Mouse (Mus musculus): ENCODE data around the gene Setd1a. TPM values are rescaled to one million over a fixed set of nuclear protein-coding genes. Genes with fewer than 3 reads are reported as not detected.

Setd1a gene
- polyA plus RNA-seq, 1 experiment from 2014 or later, result 22.0 TPM

- Histone ChIP-seq H3K36me3 (replicated peaks; ENCODE audit: control insufficient read depth, insufficient read depth, low read depth, low read length) (no peaks in the 10 kb centered on the region), H3K9ac (replicated peaks; ENCODE audit: low read length) (no peak overlapping the region), H3K4me1 (ENCODE audit: control insufficient read depth, insufficient read depth, low read length) (no peaks in the 10 kb centered on the region), H3K4me3 (ENCODE audit: low read depth, low read length) (no peak overlapping the region), H3K27ac (replicated peaks; ENCODE audit: low read depth, low read length) (no peak overlapping the region), H3K27me3 (ENCODE audit: control insufficient read depth, insufficient read depth, low read length) (no peaks in the 10 kb centered on the region), H3K4me2 (ENCODE audit: low read depth, low read length) (no peak overlapping the region), H3K9me3 (replicated peaks; ENCODE audit: control insufficient read depth, low read length) (no peaks in the 10 kb centered on the region)
- ATAC-seq (replicated peaks; ENCODE audit: insufficient number of reproducible peaks, low FRiP score, low TSS enrichment, low read depth) (no peak), DNase-seq (ENCODE audit: low spot score) (no peak)
- WGBS, result 96% methylated on average over 5 of the region's 5 CpGs
Observed at GRCm38 (mm10) chr7:127817776-127818175, 41.3 kb downstream of the Setd1a start.

GRCm38 (mm10) chr7:127820836-127821509 is 44.5 kb downstream of the Setd1a start:
- H3K27me3 ChIP-seq (ENCODE audit: control insufficient read depth, insufficient read depth, low read length), result no peaks in the 10 kb centered on the region
- no peaks in the 10 kb centered on the region for H3K9me3 ChIP-seq (replicated peaks; ENCODE audit: control insufficient read depth, low read length)
- no peak overlapping the region for H3K27ac ChIP-seq (replicated peaks; ENCODE audit: low read depth, low read length)
- no peak overlapping the region for H3K9ac ChIP-seq (replicated peaks; ENCODE audit: low read length)
- H3K4me2 ChIP-seq (ENCODE audit: low read depth, low read length), result no peak overlapping the region
- H3K36me3 ChIP-seq (replicated peaks; ENCODE audit: control insufficient read depth, insufficient read depth, low read depth, low read length), result no peaks in the 10 kb centered on the region
- DNase-seq (ENCODE audit: low spot score), result no peak
- WGBS, result 56% methylated on average over 13 of the region's 13 CpGs
- no peak for ATAC-seq (replicated peaks; ENCODE audit: insufficient number of reproducible peaks, low FRiP score, low TSS enrichment, low read depth)
- no peak overlapping the region for H3K4me3 ChIP-seq (ENCODE audit: low read depth, low read length)
- no peaks in the 10 kb centered on the region for H3K4me1 ChIP-seq (ENCODE audit: control insufficient read depth, insufficient read depth, low read length)

- H3K27ac ChIP-seq (replicated peaks; ENCODE audit: low read depth, low read length), result no peak overlapping the region
- H3K4me2 ChIP-seq (ENCODE audit: low read depth, low read length), result no peak overlapping the region
- no peak overlapping the region for H3K4me3 ChIP-seq (ENCODE audit: low read depth, low read length)
- H3K4me1 ChIP-seq (ENCODE audit: control insufficient read depth, insufficient read depth, low read length), result no peaks in the 10 kb centered on the region
- H3K9me3 ChIP-seq (replicated peaks; ENCODE audit: control insufficient read depth, low read length), result no peaks in the 10 kb centered on the region
- no peaks in the 10 kb centered on the region for H3K36me3 ChIP-seq (replicated peaks; ENCODE audit: control insufficient read depth, insufficient read depth, low read depth, low read length)
- 94% methylated on average over 3 of the region's 3 CpGs for WGBS
- DNase-seq (ENCODE audit: low spot score) (no peak), ATAC-seq (replicated peaks; ENCODE audit: insufficient number of reproducible peaks, low FRiP score, low TSS enrichment, low read depth) (no peak)
- no peak overlapping the region for H3K9ac ChIP-seq (replicated peaks; ENCODE audit: low read length)
- no peaks in the 10 kb centered on the region for H3K27me3 ChIP-seq (ENCODE audit: control insufficient read depth, insufficient read depth, low read length)
Observed at GRCm38 (mm10) chr7:127822494-127822893, 46.0 kb downstream of the Setd1a start.

GRCm38 (mm10) chr7:127823236-127824171 is 47.0 kb downstream of the Setd1a start:
- Histone ChIP-seq H3K4me1 (ENCODE audit: control insufficient read depth, insufficient read depth, low read length) (no peaks in the 10 kb centered on the region), H3K9ac (replicated peaks; ENCODE audit: low read length) (peak overlapping the region; percentile 83), H3K27ac (replicated peaks; ENCODE audit: low read depth, low read length) (no peak overlapping the region), H3K4me2 (ENCODE audit: low read depth, low read length) (peak overlapping the region; percentile 82), H3K36me3 (replicated peaks; ENCODE audit: control insufficient read depth, insufficient read depth, low read depth, low read length) (no peaks in the 10 kb centered on the region), H3K4me3 (ENCODE audit: low read depth, low read length) (peak overlapping the region; percentile 73), H3K27me3 (ENCODE audit: control insufficient read depth, insufficient read depth, low read length) (no peaks in the 10 kb centered on the region), H3K9me3 (replicated peaks; ENCODE audit: control insufficient read depth, low read length) (no peaks in the 10 kb centered on the region)
- WGBS, result 66% methylated on average over 11 of the region's 11 CpGs
- ATAC-seq (replicated peaks; ENCODE audit: insufficient number of reproducible peaks, low FRiP score, low TSS enrichment, low read depth) (peak; percentile 10), DNase-seq (ENCODE audit: low spot score) (no peak)

GRCm38 (mm10) chr7:127824176-127824871 is 47.9 kb downstream of the Setd1a start, which contains the start of the genes Stx4a and Stx1b:
TSS of gene Stx4a (plus strand) at chr7:127824294.
TSS of gene Stx1b (minus strand) at chr7:127824549.
- 3% methylated on average over 32 of the region's 38 CpGs for WGBS
- peak within 1 kb of the TSS; percentile 35; the same call in 1 of the 2 replicates for H3K27ac ChIP-seq (replicated peaks; ENCODE audit: low read depth, low read length)
- no peaks in the 10 kb centered on the region for H3K27me3 ChIP-seq (ENCODE audit: control insufficient read depth, insufficient read depth, low read length)

GRCm38 (mm10) chr7:127835550-127835949 is 59.1 kb downstream of the Setd1a start:
- H3K27ac ChIP-seq (replicated peaks; ENCODE audit: low read depth, low read length), result no peak overlapping the region
- DNase-seq (ENCODE audit: low spot score), result no peak
- WGBS, result 73% methylated on average over 2 of the region's 2 CpGs

More at GRCm38 (mm10) chr7:127824176-127824871, 47.9 kb downstream of the Setd1a start, which contains the start of the genes Stx4a and Stx1b:
- Histone ChIP-seq H3K4me2 (ENCODE audit: low read depth, low read length) (peak within 1 kb of the TSS; percentile 82), H3K36me3 (replicated peaks; ENCODE audit: control insufficient read depth, insufficient read depth, low read depth, low read length) (no peaks in the 10 kb centered on the region), H3K4me3 (ENCODE audit: low read depth, low read length) (peak within 1 kb of the TSS; percentile 73), H3K9ac (replicated peaks; ENCODE audit: low read length) (peak within 1 kb of the TSS; percentile 83), H3K9me3 (replicated peaks; ENCODE audit: control insufficient read depth, low read length) (no peaks in the 10 kb centered on the region), H3K4me1 (ENCODE audit: control insufficient read depth, insufficient read depth, low read length) (no peaks in the 10 kb centered on the region)
- DNase-seq (ENCODE audit: low spot score), result peak; percentile 76
- ATAC-seq (replicated peaks; ENCODE audit: insufficient number of reproducible peaks, low FRiP score, low TSS enrichment, low read depth), result peak; percentile 81

GRCm38 (mm10) chr7:127837473-127837872 is 61.0 kb downstream of the Setd1a start:
- WGBS, result 87% methylated on average over 5 of the region's 5 CpGs
- no peak for ATAC-seq (replicated peaks; ENCODE audit: insufficient number of reproducible peaks, low FRiP score, low TSS enrichment, low read depth)
- Histone ChIP-seq H3K36me3 (replicated peaks; ENCODE audit: control insufficient read depth, insufficient read depth, low read depth, low read length) (no peaks in the 10 kb centered on the region), H3K27me3 (ENCODE audit: control insufficient read depth, insufficient read depth, low read length) (no peaks in the 10 kb centered on the region), H3K27ac (replicated peaks; ENCODE audit: low read depth, low read length) (no peak overlapping the region), H3K4me1 (ENCODE audit: control insufficient read depth, insufficient read depth, low read length) (no peaks in the 10 kb centered on the region), H3K4me2 (ENCODE audit: low read depth, low read length) (no peak overlapping the region), H3K9me3 (replicated peaks; ENCODE audit: control insufficient read depth, low read length) (no peaks in the 10 kb centered on the region), H3K9ac (replicated peaks; ENCODE audit: low read length) (no peak overlapping the region), H3K4me3 (ENCODE audit: low read depth, low read length) (no peak overlapping the region)
- no peak for DNase-seq (ENCODE audit: low spot score)

More at GRCm38 (mm10) chr7:127835550-127835949, 59.1 kb downstream of the Setd1a start:
- no peaks in the 10 kb centered on the region for H3K27me3 ChIP-seq (ENCODE audit: control insufficient read depth, insufficient read depth, low read length)
- H3K4me3 ChIP-seq (ENCODE audit: low read depth, low read length), result no peak overlapping the region
- no peaks in the 10 kb centered on the region for H3K4me1 ChIP-seq (ENCODE audit: control insufficient read depth, insufficient read depth, low read length)
- no peaks in the 10 kb centered on the region for H3K36me3 ChIP-seq (replicated peaks; ENCODE audit: control insufficient read depth, insufficient read depth, low read depth, low read length)
- no peak overlapping the region for H3K9ac ChIP-seq (replicated peaks; ENCODE audit: low read length)
- no peaks in the 10 kb centered on the region for H3K9me3 ChIP-seq (replicated peaks; ENCODE audit: control insufficient read depth, low read length)
- H3K4me2 ChIP-seq (ENCODE audit: low read depth, low read length), result no peak overlapping the region
- ATAC-seq (replicated peaks; ENCODE audit: insufficient number of reproducible peaks, low FRiP score, low TSS enrichment, low read depth), result no peak

Measured in embryonic facial prominence, embryonic 11.5 days (tissue).